Mouse (Mus musculus) cortical plate, adult 2 months (tissue): ENCODE measurements around the gene Zp3.

Experiments
- CTCF ChIP-seq: fragments of 200-500 bp; IDR thresholded peaks from 2 replicates; pipeline ENCODE4 v1.5.1; 2011; ENCODE audit warnings: mild to moderate bottlenecking, control low read depth, low read length; ENCODE audit not compliant: insufficient read depth; ENCODE audit errors: extremely low read depth
- POLR2A ChIP-seq: fragments of 200-500 bp; IDR thresholded peaks from 2 replicates; pipeline ENCODE4 v1.6.1; 2011; ENCODE audit warnings: mild to moderate bottlenecking, low read length, control low read depth; ENCODE audit not compliant: insufficient read depth; ENCODE audit errors: extremely low read depth

DNA sequence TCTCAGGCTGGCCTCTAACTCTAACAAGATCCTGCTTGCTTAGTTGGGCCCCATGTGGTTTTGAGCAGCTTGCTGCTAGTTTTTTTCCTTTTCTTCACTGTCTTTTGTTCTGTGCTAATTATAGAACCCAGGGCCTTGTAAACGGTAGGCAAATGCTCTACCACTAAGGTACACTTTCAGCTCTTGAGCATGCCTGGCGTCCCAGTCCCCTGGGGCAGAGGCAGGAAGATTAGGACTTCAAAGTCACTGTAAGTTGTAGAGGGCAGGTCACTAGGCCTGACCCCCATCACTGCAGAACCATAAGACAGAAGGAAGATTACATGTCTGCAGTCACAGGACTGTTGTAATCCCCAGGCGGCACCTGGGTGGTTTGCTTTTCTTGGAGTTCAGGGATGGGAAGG is 22.9 kb downstream of the Zp3 start:
- TF ChIP-seq CTCF (no peak), POLR2A (no peak)
